ENCODE assay signal across 24 mouse cellular contexts in genomic region chr8:37050684-37051028, GRCm38 (mm10). TPM values are rescaled to one million over a fixed set of nuclear protein-coding genes. Genes with fewer than 3 reads are reported as not detected.
DNase-seq lines count a peak whose midpoint lies in the region; ATAC-seq and TF ChIP-seq lines count a peak whose summit lies in the region.
"Had no signal": no experiment of that assay in that cellular context is flagged by ENCODE, and none has a peak within 500 bp of the region (broad histone marks: within the 10 kb centered on the region; RNA-seq: fewer than 3 reads in every experiment).

No protein-coding gene starts in this region.

- no peaks in the 10 kb centered on the region for H3K36me3 ChIP-seq in embryonic facial prominence, embryonic 14.5 days (ENCODE audit: control insufficient read depth, insufficient read depth, low read length)
- H3K36me3 ChIP-seq in embryonic facial prominence, embryonic 10.5 days (replicated peaks), result no peaks in the 10 kb centered on the region
- H3K36me3 ChIP-seq in hindbrain, postnatal 0 days (ENCODE audit: insufficient read depth, low read length), result no peaks in the 10 kb centered on the region
- no peaks in the 10 kb centered on the region for H3K36me3 ChIP-seq in hindbrain, embryonic 10.5 days
- H3K36me3 ChIP-seq in midbrain, embryonic 14.5 days (ENCODE audit: control insufficient read depth, insufficient read depth, low read length), result no peaks in the 10 kb centered on the region
- H3K36me3 ChIP-seq in midbrain, embryonic 10.5 days, result no peaks in the 10 kb centered on the region
- H3K36me3 ChIP-seq: embryonic facial prominence, embryonic 12.5 days; heart, embryonic 15.5 days; limb, embryonic 13.5 days; liver, embryonic 15.5 days; midbrain, embryonic 15.5 days had no signal

- WGBS in embryonic facial prominence, embryonic 14.5 days, result 30% methylated on average over 1 of the region's 1 CpGs
- WGBS in embryonic facial prominence, embryonic 10.5 days, result 75% methylated on average over 1 of the region's 1 CpGs
- WGBS in hindbrain, postnatal 0 days, result 25% methylated on average over 1 of the region's 1 CpGs
- WGBS in hindbrain, embryonic 10.5 days, result 81% methylated on average over 1 of the region's 1 CpGs
- WGBS in midbrain, embryonic 14.5 days, result 61% methylated on average over 1 of the region's 1 CpGs
- WGBS in midbrain, embryonic 10.5 days, result 98% methylated on average over 1 of the region's 1 CpGs

- H3K27me3 ChIP-seq in embryonic facial prominence, embryonic 14.5 days (replicated peaks; ENCODE audit: control insufficient read depth, insufficient read depth, low read length), result no peaks in the 10 kb centered on the region
- no peaks in the 10 kb centered on the region for H3K27me3 ChIP-seq in embryonic facial prominence, embryonic 10.5 days (replicated peaks; ENCODE audit: low read depth, poor library complexity, severe bottlenecking)
- no peaks in the 10 kb centered on the region for H3K27me3 ChIP-seq in hindbrain, postnatal 0 days (ENCODE audit: insufficient read depth, low read length)
- H3K27me3 ChIP-seq in hindbrain, embryonic 10.5 days (ENCODE audit: insufficient read depth, poor library complexity, severe bottlenecking), result no peaks in the 10 kb centered on the region
- H3K27me3 ChIP-seq in midbrain, embryonic 14.5 days (ENCODE audit: control insufficient read depth, insufficient read depth, low read length), result no peaks in the 10 kb centered on the region
- H3K27me3 ChIP-seq in midbrain, embryonic 10.5 days (ENCODE audit: low read depth, poor library complexity, severe bottlenecking), result no peaks in the 10 kb centered on the region
- H3K27me3 ChIP-seq: embryonic facial prominence, embryonic 12.5 days; heart, embryonic 15.5 days; limb, embryonic 13.5 days; liver, embryonic 15.5 days; midbrain, embryonic 15.5 days had no signal

- H3K4me3 ChIP-seq in embryonic facial prominence, embryonic 14.5 days (ENCODE audit: low read depth, low read length), result no peak overlapping the region
- H3K4me3 ChIP-seq in embryonic facial prominence, embryonic 10.5 days, result no peak overlapping the region
- H3K4me3 ChIP-seq in hindbrain, postnatal 0 days (ENCODE audit: low read length), result no peak overlapping the region
- no peak overlapping the region for H3K4me3 ChIP-seq in hindbrain, embryonic 10.5 days
- no peak overlapping the region for H3K4me3 ChIP-seq in midbrain, embryonic 14.5 days (replicated peaks; ENCODE audit: low read depth, low read length)
- no peak overlapping the region for H3K4me3 ChIP-seq in midbrain, embryonic 10.5 days
- H3K4me3 ChIP-seq: embryonic facial prominence, embryonic 12.5 days; heart, adult 2 months; heart, embryonic 15.5 days; limb, embryonic 13.5 days; liver, embryonic 15.5 days; midbrain, embryonic 15.5 days had no signal

- no peak overlapping the region for H3K27ac ChIP-seq in embryonic facial prominence, embryonic 14.5 days (replicated peaks; ENCODE audit: low read depth, low read length)
- no peak overlapping the region for H3K27ac ChIP-seq in embryonic facial prominence, embryonic 10.5 days (replicated peaks)
- no peak overlapping the region for H3K27ac ChIP-seq in hindbrain, postnatal 0 days
- H3K27ac ChIP-seq in hindbrain, embryonic 10.5 days, result no peak overlapping the region
- H3K27ac ChIP-seq in midbrain, embryonic 14.5 days (replicated peaks; ENCODE audit: low read depth, low read length), result no peak overlapping the region
- H3K27ac ChIP-seq in midbrain, embryonic 10.5 days (replicated peaks), result no peak overlapping the region
- H3K27ac ChIP-seq: embryonic facial prominence, embryonic 12.5 days; heart, adult 2 months; heart, embryonic 15.5 days; limb, embryonic 13.5 days; liver, embryonic 15.5 days; macrophage; midbrain, embryonic 15.5 days; stomach, postnatal 0 days had no signal

- no peak overlapping the region for H3K4me2 ChIP-seq in embryonic facial prominence, embryonic 14.5 days (ENCODE audit: low read depth, low read length)
- no peak overlapping the region for H3K4me2 ChIP-seq in hindbrain, postnatal 0 days (ENCODE audit: low read depth, low read length)
- H3K4me2 ChIP-seq in midbrain, embryonic 14.5 days (ENCODE audit: low read length), result no peak overlapping the region
- H3K4me2 ChIP-seq: embryonic facial prominence, embryonic 12.5 days; heart, embryonic 15.5 days; limb, embryonic 13.5 days; liver, embryonic 15.5 days; midbrain, embryonic 15.5 days had no signal

- H3K4me1 ChIP-seq in embryonic facial prominence, embryonic 14.5 days (ENCODE audit: control insufficient read depth, insufficient read depth, low read length), result 0 out of 2 replicates have a peak, but pooled peaks cover 2% of the 10 kb centered on the region
- H3K4me1 ChIP-seq in embryonic facial prominence, embryonic 10.5 days, result no peaks in the 10 kb centered on the region
- no peaks in the 10 kb centered on the region for H3K4me1 ChIP-seq in hindbrain, postnatal 0 days (ENCODE audit: insufficient read depth, low read length)
- H3K4me1 ChIP-seq in hindbrain, embryonic 10.5 days (replicated peaks), result no peaks in the 10 kb centered on the region
- no peaks in the 10 kb centered on the region for H3K4me1 ChIP-seq in midbrain, embryonic 14.5 days (ENCODE audit: control insufficient read depth, insufficient read depth, low read length)
- H3K4me1 ChIP-seq in midbrain, embryonic 10.5 days, result no peaks in the 10 kb centered on the region
- H3K4me1 ChIP-seq: embryonic facial prominence, embryonic 12.5 days; limb, embryonic 13.5 days; liver, embryonic 15.5 days; midbrain, embryonic 15.5 days had no signal

- DNase-seq in embryonic facial prominence, embryonic 14.5 days (ENCODE audit: low spot score), result peak; percentile 54
- DNase-seq in embryonic facial prominence, embryonic 10.5 days (ENCODE audit: low spot score), result no peak
- peak; percentile 30 for DNase-seq in hindbrain, postnatal 0 days (ENCODE audit: low spot score)
- DNase-seq in hindbrain, embryonic 10.5 days (ENCODE audit: low spot score), result no peak
- DNase-seq in midbrain, embryonic 14.5 days, result peak; percentile 37
- no peak for DNase-seq in midbrain, embryonic 10.5 days (ENCODE audit: low spot score)
- DNase-seq in telencephalon, adult 2 months (ENCODE audit: low read depth, low spot score), result peak; percentile 9
- DNase-seq in retina, embryonic 14.5 days (ENCODE audit: low spot score), result no peak
- DNase-seq: adrenal gland, adult 2 months; cerebellum, adult 18-20 months; cerebellum, postnatal 36 days; gastrocnemius, postnatal 14 days; heart, adult 2 months; kidney, adult 18-20 months; kidney, postnatal 25 days; right cerebral cortex, postnatal 14 days; thymus, postnatal 14 days had no signal

- no peak for ATAC-seq in embryonic facial prominence, embryonic 14.5 days (ENCODE audit: low read depth)
- ATAC-seq in hindbrain, postnatal 0 days, result no peak
- no peak for ATAC-seq in midbrain, embryonic 14.5 days (ENCODE audit: low FRiP score, low TSS enrichment)
- ATAC-seq: midbrain, embryonic 15.5 days had no signal

- TF ChIP-seq CTCF in hindbrain, postnatal 0 days (IDR thresholded peaks at IDR 0.05; ENCODE audit: low read depth), result no peak

- H3K9me3 ChIP-seq in embryonic facial prominence, embryonic 14.5 days (ENCODE audit: control insufficient read depth, low read length), result no peaks in the 10 kb centered on the region
- H3K9me3 ChIP-seq in embryonic facial prominence, embryonic 10.5 days, result no peaks in the 10 kb centered on the region
- no peaks in the 10 kb centered on the region for H3K9me3 ChIP-seq in hindbrain, postnatal 0 days (ENCODE audit: low read length)
- H3K9me3 ChIP-seq in hindbrain, embryonic 10.5 days, result no peaks in the 10 kb centered on the region
- H3K9me3 ChIP-seq in midbrain, embryonic 14.5 days (ENCODE audit: control insufficient read depth, low read length), result no peaks in the 10 kb centered on the region
- H3K9me3 ChIP-seq in midbrain, embryonic 10.5 days (replicated peaks), result no peaks in the 10 kb centered on the region
- H3K9me3 ChIP-seq: embryonic facial prominence, embryonic 12.5 days; heart, embryonic 15.5 days; limb, embryonic 13.5 days; liver, embryonic 15.5 days; midbrain, embryonic 15.5 days had no signal

- no peak overlapping the region for H3K9ac ChIP-seq in embryonic facial prominence, embryonic 14.5 days (ENCODE audit: low read depth, low read length)
- H3K9ac ChIP-seq in hindbrain, postnatal 0 days (replicated peaks; ENCODE audit: low read length), result no peak overlapping the region
- H3K9ac ChIP-seq in midbrain, embryonic 14.5 days (replicated peaks; ENCODE audit: low read length), result no peak overlapping the region
- H3K9ac ChIP-seq: embryonic facial prominence, embryonic 12.5 days; heart, embryonic 15.5 days; limb, embryonic 13.5 days; liver, embryonic 15.5 days; midbrain, embryonic 15.5 days had no signal

RNA-seq across cellular contexts. Expression of gene AI429214, which starts 57.3 kb away (rescaled TPM):
- 0.28 TPM in 2 replicates for polyA plus RNA-seq in embryonic facial prominence, embryonic 14.5 days (2014; fragmentation: Nextera tagmentation; extraction: Ambion mirVana)
- polyA plus RNA-seq in embryonic facial prominence, embryonic 10.5 days (2016; fragmentation: Nextera tagmentation; extraction: Ambion mirVana), result 0.20 and 0.28 TPM in 2 replicates
- total RNA-seq in hindbrain, postnatal 0 days (2014; rRNA removed), result 1.5 TPM in 2 replicates
- polyA plus RNA-seq in hindbrain, postnatal 0 days (2015; fragmentation: Nextera tagmentation; extraction: Ambion mirVana), result 0.16 and 0.26 TPM in 2 replicates
- polyA plus RNA-seq in hindbrain, embryonic 10.5 days (2016; fragmentation: Nextera tagmentation; extraction: Ambion mirVana), result 0.10 and 0.26 TPM in 2 replicates
- 0.22 and 0.46 TPM in 2 replicates for polyA plus RNA-seq in midbrain, embryonic 14.5 days (2014; fragmentation: Nextera tagmentation; extraction: Ambion mirVana)
- 0.10 and 0.22 TPM in 2 replicates for polyA plus RNA-seq in midbrain, embryonic 10.5 days (2016; fragmentation: Nextera tagmentation; extraction: Ambion mirVana)
- polyA plus RNA-seq: liver, embryonic 15.5 days had no signal

Comparison
In these comparisons a context has a peak if more than half of its experiments do, and no peak if none do; other contexts are left out.
1. DNase-seq: peak in embryonic facial prominence, embryonic 14.5 days (single experiment), hindbrain, postnatal 0 days (single experiment), midbrain, embryonic 14.5 days (single experiment) and telencephalon, adult 2 months (single experiment); none in embryonic facial prominence, embryonic 10.5 days (single experiment), hindbrain, embryonic 10.5 days (single experiment), midbrain, embryonic 10.5 days (single experiment) and retina, embryonic 14.5 days (single experiment).